Mouse (Mus musculus) spleen, adult 2 months (tissue): ENCODE measurements at regions not wholly inside any gene's neighbourhood (a gene's known extent, or its start where the extent isn't known, plus 50 kb on each side); places are given as distances from the start of the nearest gene placed in this dataset.

Source experiments
- CTCF ChIP-seq: fragments of 200-500 bp; IDR thresholded peaks from 2 replicates; pipeline ENCODE4 v1.5.1; 2011; ENCODE audit warnings: mild to moderate bottlenecking, inconsistent platforms; ENCODE audit not compliant: insufficient read depth, insufficient read length, insufficient replicate concordance; ENCODE audit errors: extremely low read depth
- POLR2A ChIP-seq: fragments of 200-500 bp; IDR thresholded peaks from 2 replicates; pipeline ENCODE4 v1.6.1; 2011; ENCODE audit warnings: low read depth, low read length, inconsistent platforms

GRCm38 (mm10) chr14:105804761-105805160 is 91.9 kb downstream of the Spry2 start:
- no peak for TF ChIP-seq POLR2A
- TF ChIP-seq CTCF = no peak
